Mouse (Mus musculus) ES-E14 (cell line): ENCODE data around the gene Crygd.

Source experiments
- CHD2 ChIP-seq: IDR thresholded peaks from 2 replicates; pipeline ENCODE4 v1.6.1; 2014; ENCODE audit warnings: mild to moderate bottlenecking, low read depth, low read length, inconsistent platforms
- HCFC1 ChIP-seq: IDR thresholded peaks from 2 replicates; pipeline ENCODE4 v1.6.1; 2012; ENCODE audit warnings: low read length, inconsistent platforms, borderline replicate concordance; ENCODE audit not compliant: insufficient read depth
- MAFK ChIP-seq: IDR thresholded peaks from 2 replicates; pipeline ENCODE4 v1.6.1; 2014; ENCODE audit warnings: mild to moderate bottlenecking, low read depth, low read length, inconsistent platforms; ENCODE audit not compliant: insufficient read depth
- ZC3H11A ChIP-seq: IDR thresholded peaks from 2 replicates; pipeline ENCODE4 v1.6.1; 2012; ENCODE audit warnings: low read depth, mild to moderate bottlenecking, inconsistent platforms, low read length, borderline replicate concordance
- ZNF384 ChIP-seq: IDR thresholded peaks from 2 replicates; pipeline ENCODE4 v1.6.1; 2012; ENCODE audit warnings: low read depth, low read length, inconsistent platforms

GRCm38 (mm10) chr1:65073589-65073988 lies 10.3 kb upstream of the Crygd start, which contains the start of gene Crygc:
- no peak for TF ChIP-seq MAFK
- TF ChIP-seq ZC3H11A = no peak
- TF ChIP-seq CHD2 = no peak
- TF ChIP-seq ZNF384 = no peak
- TF ChIP-seq HCFC1 = no peak
